Mouse (Mus musculus) mature B cell (primary cell): ENCODE measurements around the gene Grk3.

Source experiments
- in situ Hi-C: fragments of 300-500 bp; cut with MboI; formaldehyde crosslinking; loops from 2 replicates; pipeline ENCODE4 v1.14.3; 2019

Gene Grk3

DNA sequence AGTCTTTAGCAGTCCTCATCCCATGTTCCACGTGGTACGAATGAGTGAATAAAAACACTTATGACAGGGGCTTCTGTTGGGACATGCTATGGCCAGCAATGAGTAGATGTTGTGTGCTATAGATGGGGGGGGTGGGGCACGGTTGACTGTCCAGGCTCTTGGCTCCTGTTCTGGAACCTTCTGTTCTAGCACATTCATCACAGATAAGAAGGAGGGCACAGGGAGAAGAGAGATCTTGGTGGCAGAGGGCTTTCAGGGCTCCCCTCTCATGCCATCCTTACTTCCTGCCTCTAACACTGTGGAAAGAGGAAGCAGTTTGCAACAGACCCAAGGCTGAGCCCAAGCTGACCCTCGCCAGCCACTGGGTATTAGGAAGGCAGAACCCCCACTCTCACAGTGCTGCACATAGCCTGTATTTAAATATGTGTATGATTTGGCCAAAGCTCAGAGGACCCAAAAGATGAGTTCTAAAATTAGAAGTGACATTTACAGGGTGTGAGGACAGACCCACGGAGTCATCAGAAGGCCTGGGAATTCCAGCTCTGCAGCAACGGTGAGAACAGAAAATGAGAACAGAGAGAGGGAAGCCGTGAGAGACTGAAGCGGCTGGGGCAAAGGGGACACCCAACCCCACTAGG, 6.3 kb downstream of the Grk3 start:
- in situ Hi-C loops = no loop called here

DNA sequence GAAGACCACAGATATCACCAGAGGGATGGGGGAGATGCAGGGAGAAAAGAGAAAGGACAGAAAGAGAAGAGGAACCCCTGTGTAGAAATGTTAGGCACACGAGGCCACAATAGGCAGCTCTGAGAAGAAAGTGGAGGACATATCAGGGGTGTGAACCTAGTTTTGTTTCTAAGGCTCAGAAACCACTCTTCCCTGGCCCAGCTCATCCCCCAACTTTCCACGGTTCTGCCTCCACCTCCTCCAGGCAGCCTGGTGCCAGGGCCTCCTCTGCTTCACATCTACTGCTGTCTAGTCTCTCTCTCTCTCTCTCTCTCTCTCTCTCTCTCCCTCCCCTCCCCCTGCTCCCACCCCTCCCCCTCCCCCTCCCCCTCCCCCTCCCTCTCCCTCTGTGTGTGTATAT, 7.1 kb downstream of the Grk3 start:
- in situ Hi-C loops = no loop called here

DNA sequence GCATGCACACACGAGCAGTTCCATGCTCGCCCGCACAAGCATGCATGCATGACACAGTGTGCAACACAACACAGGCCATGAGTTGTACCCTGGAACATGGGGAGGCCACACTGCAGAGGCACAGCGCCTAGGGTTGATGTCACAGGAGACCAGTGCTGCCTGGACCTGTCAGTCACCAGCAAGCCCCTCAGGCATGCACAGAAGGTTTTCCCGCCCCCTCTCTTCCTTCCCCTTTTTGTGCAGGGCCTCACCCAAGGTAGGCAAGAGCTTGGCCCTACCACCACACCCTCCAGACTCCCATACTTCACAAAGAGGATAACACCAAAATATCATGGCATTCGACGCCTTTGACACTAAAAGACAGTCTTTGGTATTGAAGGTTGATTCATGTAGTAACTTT, 8.6 kb downstream of the Grk3 start:
- in situ Hi-C loops = no loop called here

DNA sequence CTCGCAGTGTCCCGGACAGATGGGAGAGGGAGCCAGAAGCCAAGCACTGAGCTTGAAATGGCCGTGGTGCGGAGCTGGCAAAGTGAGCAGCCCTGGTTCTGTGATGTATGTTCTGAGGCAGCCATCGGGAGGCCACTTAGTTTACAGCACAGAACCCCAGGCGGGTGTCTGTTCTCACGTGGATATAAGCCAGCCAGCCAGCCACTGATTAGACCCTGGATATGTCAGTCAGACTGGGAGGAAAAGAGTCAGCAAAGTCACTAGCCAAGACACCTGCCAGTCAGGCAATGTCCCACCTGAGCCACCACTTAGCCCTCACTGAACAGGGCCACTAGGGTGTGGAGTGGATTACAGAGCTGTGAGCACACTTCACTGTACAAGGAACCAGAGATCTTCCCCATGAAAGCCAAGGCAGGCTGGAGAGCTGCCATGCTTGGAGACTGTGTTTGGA, 9.6 kb downstream of the Grk3 start:
- in situ Hi-C loops = no loop called here

DNA sequence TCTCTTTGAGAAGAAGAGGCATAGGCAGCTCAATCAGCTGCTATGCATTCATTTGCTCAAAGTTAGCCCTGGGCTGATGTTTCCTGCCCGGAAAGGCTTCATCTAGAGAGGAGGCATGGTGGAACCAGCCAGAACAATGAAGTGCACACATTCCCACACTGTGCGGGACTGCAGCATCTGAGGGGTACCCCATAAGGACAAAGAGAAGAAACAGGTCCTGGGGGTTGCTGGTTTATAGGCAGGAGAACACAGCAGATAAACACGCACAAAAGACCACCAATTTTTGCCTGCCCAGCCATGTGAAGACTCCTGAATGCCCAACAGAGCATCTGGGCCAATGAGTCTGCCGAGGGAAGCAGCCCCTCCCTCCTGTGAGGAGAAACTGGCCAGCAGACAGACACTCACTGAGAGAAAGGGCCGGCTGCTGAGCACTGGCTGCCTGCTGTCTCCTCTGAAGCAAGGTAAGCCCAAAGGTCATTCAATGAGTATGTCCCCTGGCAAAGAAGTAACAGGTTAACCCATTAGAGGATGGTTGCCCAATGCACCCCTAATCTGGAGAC, 12.7 kb downstream of the Grk3 start:
- in situ Hi-C loops = no loop called here

DNA sequence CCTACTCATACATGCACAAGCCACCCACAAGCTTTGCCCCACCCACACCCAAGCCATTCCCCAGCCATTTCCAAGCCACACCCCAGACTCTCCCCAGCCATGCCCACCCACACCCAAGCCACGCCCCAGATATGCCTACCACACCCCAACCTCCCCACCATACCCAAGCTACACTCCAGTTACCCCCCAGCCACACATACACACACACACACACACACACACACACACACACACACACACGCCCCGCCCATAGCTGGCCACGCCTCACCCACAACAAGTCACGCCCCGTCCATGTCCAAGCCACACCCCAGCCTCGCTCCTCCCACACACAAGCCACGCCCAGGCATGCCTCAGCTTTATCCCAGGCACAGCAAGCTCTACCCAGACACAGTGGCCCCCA, 16.4 kb downstream of the Grk3 start:
- in situ Hi-C loops = no loop called here

DNA sequence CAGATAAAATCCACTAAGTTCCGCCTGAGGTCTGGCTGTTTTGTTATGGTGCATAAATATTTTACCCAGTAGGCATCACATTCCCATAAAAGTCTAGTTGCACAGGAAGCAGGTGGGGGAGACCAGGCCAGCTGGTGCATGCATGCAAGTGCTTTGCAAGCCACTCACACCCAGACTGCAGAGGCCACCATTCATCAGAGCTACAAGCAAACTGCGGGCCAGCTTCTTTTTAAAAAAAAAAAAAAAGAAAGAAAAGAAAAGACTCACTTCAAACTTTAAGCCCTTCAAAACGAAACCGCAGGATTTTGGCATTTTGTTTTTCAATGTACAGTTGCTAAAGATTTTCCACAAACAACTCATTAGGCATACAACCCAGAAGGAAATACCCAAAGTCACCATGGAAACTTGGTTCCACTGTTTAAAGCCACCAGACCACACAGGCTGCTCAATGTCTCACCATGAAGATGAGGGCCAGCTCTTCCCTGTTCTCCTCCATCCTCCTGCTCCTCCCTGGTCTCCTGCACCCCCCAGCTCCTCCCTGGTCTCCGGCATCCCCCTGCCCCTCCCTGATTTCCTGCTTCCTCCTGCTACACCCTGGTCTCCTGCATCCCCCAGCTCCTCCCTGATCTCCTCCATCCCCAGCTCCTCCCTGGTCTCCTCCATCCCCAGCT, 17.9 kb downstream of the Grk3 start:
- in situ Hi-C loops = no loop called here

DNA sequence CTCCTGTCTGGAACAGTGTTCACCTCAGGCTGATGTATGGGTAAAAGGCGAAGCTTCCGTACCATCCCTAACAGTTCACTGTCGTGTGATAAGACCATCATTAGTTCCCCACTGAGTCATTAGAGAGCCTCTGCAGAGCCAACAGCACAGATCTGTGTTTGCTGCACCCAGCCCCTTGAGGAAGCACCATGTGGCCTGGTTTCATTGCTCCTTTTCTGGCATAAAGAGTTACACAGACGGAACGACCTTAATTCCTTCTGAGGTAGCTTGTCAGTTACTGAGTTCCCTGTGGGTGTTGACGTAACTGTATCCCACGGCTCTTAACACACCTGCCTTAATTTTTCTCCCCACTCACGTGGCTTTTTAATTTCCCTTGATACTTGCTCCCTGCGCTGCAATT, 24.3 kb downstream of the Grk3 start:
- in situ Hi-C loops = no loop called here

DNA sequence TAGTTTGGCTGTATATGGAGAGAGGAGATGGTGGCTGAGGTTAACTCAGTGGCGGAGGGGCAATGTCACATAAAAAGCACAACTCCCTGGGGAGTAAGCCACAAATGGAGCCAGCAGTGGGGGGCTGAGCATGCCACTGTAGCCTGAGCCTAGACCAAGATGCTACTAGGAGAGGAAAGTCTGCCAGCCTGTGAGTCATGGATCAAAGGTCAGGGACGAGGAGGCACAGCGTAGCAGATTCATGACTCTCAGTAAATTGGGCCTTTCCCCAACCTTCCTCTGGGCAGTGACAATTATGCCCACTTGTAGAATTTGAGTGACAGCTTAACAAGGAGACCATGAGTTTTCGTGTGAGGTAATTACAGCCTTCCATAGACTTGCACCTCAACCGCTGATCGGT, 33.7 kb downstream of the Grk3 start:
- in situ Hi-C loops = no loop called here

DNA sequence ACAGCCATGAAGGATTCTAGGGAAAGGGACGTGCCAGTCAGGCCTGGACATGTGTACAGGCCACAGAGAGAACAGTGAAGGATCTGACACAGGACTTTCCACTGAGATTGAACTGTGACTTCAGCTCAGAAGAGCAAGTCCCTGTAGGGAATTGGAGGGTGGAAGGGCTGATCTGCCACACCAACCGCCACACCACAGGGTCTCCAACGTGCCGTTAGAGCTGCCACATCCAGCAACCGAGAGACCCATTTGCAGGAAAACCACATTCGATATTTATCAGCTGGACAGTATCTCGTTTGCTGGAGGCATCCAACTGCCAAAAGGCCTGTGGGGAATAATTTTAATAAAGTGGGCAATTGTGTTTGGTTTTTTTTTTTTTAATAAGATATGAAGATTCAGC, 35.9 kb downstream of the Grk3 start:
- in situ Hi-C loops = no loop called here

DNA sequence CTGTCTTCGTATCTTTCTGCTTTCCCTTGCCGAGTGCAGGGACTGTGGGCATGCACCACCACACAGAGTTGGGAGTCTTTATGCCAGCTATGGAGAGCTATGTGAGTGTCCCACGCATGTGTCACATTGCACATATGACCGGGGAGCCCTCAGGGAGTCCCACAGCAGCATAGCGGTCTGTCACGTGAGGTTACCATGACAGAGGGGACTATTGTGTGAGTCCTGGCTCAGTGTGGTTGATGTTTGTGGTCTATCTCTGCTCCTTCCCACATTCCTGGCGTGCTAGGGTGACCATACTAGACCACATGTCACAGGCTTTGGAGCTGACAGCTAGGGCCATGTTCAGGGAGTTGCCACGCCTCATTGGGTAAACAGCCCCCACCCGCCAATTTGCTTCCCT, 36.4 kb downstream of the Grk3 start:
- in situ Hi-C loops = no loop called here

DNA sequence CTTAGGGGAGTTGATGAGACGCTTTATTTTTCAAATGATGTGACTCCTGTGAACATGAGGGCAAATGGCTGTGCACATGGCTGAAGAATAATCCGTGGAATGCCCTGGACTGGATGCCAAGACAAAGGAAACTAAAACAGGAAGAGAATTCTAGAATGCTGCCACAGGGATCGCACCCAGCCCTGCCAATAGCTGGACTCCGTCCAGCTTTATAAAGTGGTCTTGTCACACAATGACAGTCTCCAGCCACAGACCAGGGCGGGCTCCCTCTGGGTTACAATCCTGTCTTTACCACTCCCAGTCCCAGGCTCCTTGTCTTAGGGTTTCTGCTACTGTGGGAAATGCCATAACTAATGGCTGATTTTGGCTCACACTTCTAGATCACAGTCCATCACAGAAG, 38.5 kb downstream of the Grk3 start:
- in situ Hi-C loops = no loop called here

DNA sequence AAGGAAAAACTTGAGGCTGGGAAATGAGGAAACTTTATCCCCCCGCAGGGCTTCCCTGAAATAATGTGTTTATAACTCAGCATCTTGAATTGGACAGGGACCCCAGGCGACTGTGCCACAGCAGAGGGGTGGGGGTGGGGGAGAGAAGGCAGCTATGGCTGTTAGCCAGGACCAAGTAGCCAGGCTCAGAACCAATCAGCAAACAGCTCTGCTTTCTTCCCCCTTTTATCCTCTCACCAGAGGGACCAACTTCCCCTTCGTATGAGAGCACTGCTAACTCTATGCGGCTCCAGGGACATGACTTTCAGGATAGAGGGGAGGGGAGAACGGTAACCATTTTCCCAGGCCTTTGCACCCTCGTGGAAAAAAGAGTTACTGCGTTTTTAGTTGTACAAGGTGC, 42.0 kb downstream of the Grk3 start:
- in situ Hi-C loops = no loop called here

DNA sequence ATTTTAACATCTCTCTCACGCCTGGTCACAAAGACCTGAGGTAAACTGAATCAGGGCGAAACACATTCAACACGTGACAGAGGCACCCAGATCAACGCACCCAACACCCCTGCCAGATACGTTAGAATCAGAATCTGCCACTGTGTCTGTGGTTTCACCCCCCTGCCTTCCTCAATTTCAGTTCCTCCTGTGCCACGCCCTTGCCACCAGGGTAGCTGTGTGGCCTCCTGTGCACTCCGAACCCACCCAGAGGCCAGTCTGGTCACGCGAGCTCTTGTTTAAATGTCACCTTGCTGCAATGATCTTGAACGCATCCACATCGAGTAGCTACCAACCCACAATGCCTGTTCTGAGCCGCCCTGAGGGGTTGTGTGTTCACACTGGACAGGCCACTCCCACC, 43.3 kb downstream of the Grk3 start:
- in situ Hi-C loops = no loop called here

DNA sequence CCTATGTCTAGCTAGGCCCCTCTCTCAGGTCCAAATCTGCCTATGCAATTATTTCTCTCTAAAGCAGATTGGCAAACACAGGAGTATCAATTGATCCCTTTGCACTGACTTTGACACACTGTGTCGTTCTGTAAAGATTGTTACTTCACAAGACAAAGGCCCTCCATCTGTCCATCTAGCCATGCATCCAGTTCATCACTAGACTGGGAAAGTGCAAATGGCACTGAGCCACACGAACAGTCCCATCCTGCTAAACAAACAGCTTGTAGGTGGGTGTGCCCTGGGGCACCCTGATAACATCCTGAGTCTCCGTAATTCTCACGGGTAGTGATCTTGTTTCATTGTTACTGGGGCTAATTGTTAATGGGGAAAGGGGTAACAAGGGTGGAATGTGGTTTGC, 52.1 kb downstream of the Grk3 start:
- in situ Hi-C loops = no loop called here

DNA sequence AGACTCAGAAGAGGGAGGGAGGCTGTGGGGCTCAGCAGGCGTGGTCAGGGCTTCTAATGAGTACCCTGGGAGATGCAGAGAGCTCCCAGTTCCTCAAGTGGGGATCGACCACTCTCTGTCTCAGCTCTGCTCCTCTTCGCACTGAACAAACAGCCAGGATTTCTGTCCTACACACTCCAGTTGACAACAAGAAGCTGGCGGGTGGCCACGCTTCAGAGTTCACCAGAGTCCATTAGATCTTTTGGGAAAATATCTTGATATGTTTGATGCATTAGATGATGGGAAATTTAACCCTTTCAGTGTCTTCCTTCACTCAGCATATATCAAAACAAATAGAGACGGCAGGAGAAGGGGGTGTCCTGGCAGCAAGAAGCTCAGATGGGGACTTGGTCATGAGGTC, 53.4 kb downstream of the Grk3 start:
- in situ Hi-C loops = no loop called here

DNA sequence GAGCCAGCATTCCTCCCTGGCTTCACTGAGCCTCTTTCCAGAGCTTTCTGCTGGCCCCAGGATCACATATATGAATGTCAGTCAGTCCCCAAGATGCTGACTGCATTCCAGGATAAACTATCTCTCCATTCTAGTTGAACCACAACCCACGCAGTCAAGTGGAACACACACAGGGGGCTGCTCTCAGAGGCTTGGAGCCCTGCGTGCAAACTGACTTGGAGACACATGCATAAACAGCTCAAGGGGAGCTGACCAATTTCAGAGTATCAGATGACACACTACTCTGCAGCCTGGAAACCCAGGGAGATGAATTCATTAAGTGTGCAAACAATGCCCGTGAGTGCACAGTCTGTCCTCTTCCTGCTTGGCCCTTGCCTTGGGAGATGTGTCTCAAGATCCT, 54.7 kb downstream of the Grk3 start:
- in situ Hi-C loops = no loop called here

DNA sequence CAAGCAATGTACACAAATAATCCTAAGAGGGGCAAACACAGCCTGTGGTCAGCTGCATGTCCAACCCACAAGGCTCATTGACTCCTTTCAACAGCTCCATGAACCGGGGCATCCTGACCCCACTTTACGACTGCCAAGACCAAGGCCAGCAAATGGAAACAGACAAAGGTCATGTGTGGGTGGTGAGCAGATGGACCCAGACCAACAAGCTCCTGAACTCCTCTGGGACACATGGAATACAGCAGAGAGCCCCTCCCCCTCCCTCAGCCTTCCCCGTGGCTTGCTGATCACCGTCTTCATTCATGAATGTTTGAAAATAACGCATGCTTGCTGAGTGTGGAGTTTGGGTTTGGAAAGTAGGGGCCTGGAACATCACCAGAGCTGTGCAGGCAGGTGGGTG, 57.3 kb downstream of the Grk3 start:
- in situ Hi-C loops = no loop called here

DNA sequence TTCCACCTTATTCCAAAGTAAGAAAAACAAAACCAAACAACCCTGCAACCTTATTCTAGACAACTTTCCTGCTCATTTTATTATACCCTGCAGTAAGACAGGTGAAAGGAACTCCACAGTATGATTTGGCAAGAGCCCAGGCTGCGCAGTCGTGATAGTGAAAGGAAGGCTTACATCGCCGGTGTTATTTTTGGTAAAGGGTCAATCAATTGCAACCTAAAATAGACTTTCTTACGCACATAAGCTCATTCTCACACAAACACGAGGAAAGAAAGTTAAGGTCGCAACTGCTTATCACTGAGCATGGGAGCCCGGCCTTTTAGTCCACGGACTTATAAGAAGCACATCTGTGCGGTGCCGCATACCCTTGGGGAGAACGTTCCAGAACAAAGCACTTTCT, 58.8 kb downstream of the Grk3 start:
- in situ Hi-C loops = no loop called here

DNA sequence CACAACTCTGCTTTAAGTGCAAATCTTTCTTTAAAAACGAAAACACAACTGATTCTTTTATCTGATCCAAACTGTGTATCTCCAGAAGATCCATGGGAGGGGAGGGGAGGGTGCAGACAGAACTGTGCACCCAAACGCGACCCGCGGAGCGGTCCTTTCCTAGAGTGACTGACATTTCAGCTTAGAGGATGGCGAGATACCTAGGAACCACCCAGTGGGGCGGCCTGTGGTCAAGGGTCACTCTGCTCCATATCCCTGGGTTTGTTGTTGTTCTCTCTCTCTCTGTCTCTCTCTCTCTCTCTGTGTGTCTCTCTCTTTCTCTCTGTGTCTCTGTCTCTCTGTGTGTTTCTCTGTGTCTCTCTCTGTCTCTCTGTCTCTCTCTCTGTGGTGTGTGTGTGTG, 59.2 kb downstream of the Grk3 start:
- in situ Hi-C loops = no loop called here

DNA sequence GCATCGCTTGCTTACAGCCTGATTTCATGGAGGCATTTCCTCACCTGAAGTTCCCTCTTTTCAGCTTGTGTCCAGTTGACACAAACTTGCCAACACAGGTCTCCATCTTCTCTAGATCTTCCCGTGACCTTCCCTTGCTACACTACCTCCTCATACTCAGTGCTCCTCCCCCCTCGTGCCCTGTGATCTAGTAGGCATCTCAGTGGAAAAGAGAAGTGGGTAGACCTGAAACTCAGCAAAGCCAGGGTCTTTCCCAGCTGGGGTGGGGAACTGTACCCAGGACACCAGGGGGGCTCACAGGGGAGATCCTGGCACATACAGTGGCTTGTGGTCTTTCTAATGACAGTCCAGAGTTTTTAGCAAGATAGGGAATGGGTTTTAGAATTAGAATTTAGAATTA, 64.7 kb downstream of the Grk3 start:
- in situ Hi-C loops = no loop called here

DNA sequence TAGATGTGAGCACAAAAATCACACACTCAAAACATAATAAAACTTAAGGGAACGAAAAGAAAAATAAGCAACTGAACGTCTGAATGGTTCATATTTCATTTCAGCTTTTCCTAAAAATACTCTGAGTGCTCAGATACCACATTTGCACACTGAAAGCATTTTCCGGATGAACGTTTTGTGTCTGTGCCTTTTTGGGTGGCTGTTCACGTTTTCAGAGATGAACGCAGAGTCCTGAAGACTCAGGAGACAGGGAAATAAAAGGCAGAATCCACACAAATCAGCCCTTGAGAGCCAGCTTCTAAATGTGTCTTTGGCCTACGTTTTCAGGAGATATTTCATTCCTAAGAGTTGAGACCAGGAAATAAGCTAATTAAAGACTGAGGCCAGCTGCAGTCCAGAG, 69.7 kb downstream of the Grk3 start:
- in situ Hi-C loops = no loop called here

DNA sequence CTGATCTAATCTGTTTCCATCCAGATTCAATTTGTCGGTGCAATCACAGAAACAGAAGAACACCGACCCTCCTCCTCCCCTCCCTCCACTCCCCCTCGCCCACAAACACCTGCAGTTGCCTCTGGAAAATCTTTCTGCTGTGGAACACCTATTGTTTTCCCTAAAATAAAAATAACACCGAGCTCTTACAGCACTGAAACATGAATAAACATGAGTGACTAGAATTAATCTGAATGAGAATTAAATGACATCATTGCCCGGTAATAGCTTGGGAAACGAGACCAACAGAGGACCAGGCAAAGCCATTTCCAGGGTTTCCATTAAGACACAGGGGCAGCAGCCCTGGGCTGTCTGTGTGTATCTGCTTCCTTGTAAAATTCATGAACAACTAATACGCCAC, 73.3 kb downstream of the Grk3 start:
- in situ Hi-C loops = no loop called here

DNA sequence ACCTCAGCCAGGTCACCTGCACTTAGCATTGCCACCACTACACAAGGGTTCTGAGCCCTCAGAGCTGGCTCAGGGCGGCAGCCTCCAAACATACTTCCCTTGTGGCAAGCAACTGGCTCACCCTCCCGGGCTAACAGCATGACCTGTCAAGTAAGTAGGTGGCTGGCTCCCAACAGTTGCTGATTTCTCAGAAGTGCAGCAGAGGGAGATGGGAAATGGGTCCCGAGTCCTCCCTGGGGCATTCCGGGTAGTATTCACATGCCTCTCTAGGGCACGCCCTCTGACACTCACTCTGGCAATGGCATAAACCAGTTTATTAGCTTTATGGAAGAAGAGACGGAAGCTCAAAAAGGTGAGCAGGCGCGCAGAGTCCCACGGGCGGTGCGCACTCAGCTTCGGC, 74.6 kb downstream of the Grk3 start:
- in situ Hi-C loops = no loop called here
